Comparison of ENCODE assay signal across 15 mouse cellular contexts in genomic region chr7:130335440-130336051, GRCm38 (mm10).
DNase-seq lines count a peak whose midpoint lies in the region; ATAC-seq and TF ChIP-seq lines count a peak whose summit lies in the region.
"Had no signal": no experiment of that assay in that cellular context is flagged by ENCODE, and none has a peak within 500 bp of the region (broad histone marks: within the 10 kb centered on the region; RNA-seq: fewer than 3 reads in every experiment).

No protein-coding gene starts in this region.

- peak overlapping the region; percentile 57 for H3K27ac ChIP-seq in intestine, embryonic 14.5 days (ENCODE audit: low read depth)
- H3K27ac ChIP-seq in intestine, postnatal 0 days (ENCODE audit: low read depth, low read length), result no peak overlapping the region
- H3K27ac ChIP-seq in kidney, embryonic 14.5 days (ENCODE audit: low read depth, low read length), result peak overlapping the region; percentile 82
- no peak overlapping the region for H3K27ac ChIP-seq in forebrain, postnatal 0 days (ENCODE audit: low read depth, low read length)
- H3K27ac ChIP-seq: embryonic facial prominence, embryonic 13.5 days; gastrocnemius, adult 2 months; heart, embryonic 10.5 days; limb, embryonic 13.5 days had no signal

- H3K9ac ChIP-seq in intestine, embryonic 14.5 days (ENCODE audit: low read length), result no peak overlapping the region
- no peak overlapping the region for H3K9ac ChIP-seq in intestine, postnatal 0 days (ENCODE audit: low read depth, low read length)
- H3K9ac ChIP-seq in kidney, embryonic 14.5 days (ENCODE audit: low read depth, low read length), result no peak overlapping the region
- no peak overlapping the region for H3K9ac ChIP-seq in forebrain, postnatal 0 days
- H3K9ac ChIP-seq: embryonic facial prominence, embryonic 13.5 days; limb, embryonic 13.5 days had no signal

- H3K4me2 ChIP-seq in intestine, embryonic 14.5 days (ENCODE audit: low read length), result no peak overlapping the region
- H3K4me2 ChIP-seq in intestine, postnatal 0 days (replicated peaks; ENCODE audit: low read depth), result no peak overlapping the region
- H3K4me2 ChIP-seq in kidney, embryonic 14.5 days (replicated peaks; ENCODE audit: low read depth, low read length), result no peak overlapping the region
- H3K4me2 ChIP-seq in forebrain, postnatal 0 days (ENCODE audit: low read depth), result no peak overlapping the region
- H3K4me2 ChIP-seq: embryonic facial prominence, embryonic 13.5 days; limb, embryonic 13.5 days had no signal

- no peak overlapping the region for H3K4me3 ChIP-seq in intestine, embryonic 14.5 days (ENCODE audit: low read depth, low read length)
- no peak overlapping the region for H3K4me3 ChIP-seq in intestine, postnatal 0 days (ENCODE audit: low read depth, low read length)
- H3K4me3 ChIP-seq in kidney, embryonic 14.5 days (ENCODE audit: low read length), result no peak overlapping the region
- no peak overlapping the region for H3K4me3 ChIP-seq in forebrain, postnatal 0 days (ENCODE audit: low read depth, low read length)
- H3K4me3 ChIP-seq: embryonic facial prominence, embryonic 13.5 days; gastrocnemius, adult 2 months; heart, embryonic 10.5 days; limb, embryonic 13.5 days; megakaryocyte, embryonic 14.5 days had no signal

- peak; percentile 81 for ATAC-seq in intestine, embryonic 14.5 days (replicated peaks; ENCODE audit: low FRiP score, low TSS enrichment, low read depth)
- no peak for ATAC-seq in intestine, postnatal 0 days
- peak; percentile 92 for ATAC-seq in kidney, embryonic 14.5 days (ENCODE audit: low FRiP score, low TSS enrichment)
- no peak for ATAC-seq in forebrain, postnatal 0 days

- no peaks in the 10 kb centered on the region; the same call in 1 of the 2 replicates for H3K4me1 ChIP-seq in intestine, embryonic 14.5 days (replicated peaks; ENCODE audit: control insufficient read depth, insufficient read depth, low read length)
- H3K4me1 ChIP-seq in intestine, postnatal 0 days (replicated peaks; ENCODE audit: control insufficient read depth, insufficient read depth, low read length), result no peaks in the 10 kb centered on the region
- peaks cover 5% of the 10 kb centered on the region; the same call in 1 of the 2 replicates for H3K4me1 ChIP-seq in kidney, embryonic 14.5 days (ENCODE audit: control insufficient read depth, insufficient read depth, low read length)
- H3K4me1 ChIP-seq in forebrain, postnatal 0 days (ENCODE audit: insufficient read depth), result no peaks in the 10 kb centered on the region
- H3K4me1 ChIP-seq: heart, embryonic 10.5 days; megakaryocyte, embryonic 14.5 days had no signal

- no peak for TF ChIP-seq CTCF in intestine, postnatal 0 days (IDR thresholded peaks at IDR 0.05; ENCODE audit: low read depth)
- no peak for TF ChIP-seq CTCF in forebrain, postnatal 0 days (IDR thresholded peaks at IDR 0.05; ENCODE audit: low read depth)

- WGBS in intestine, embryonic 14.5 days, result 30% methylated on average over 4 of the region's 4 CpGs
- whole genome bisulfite sequencing in intestine, postnatal 0 days, result 20% methylated on average over 4 of the region's 4 CpGs
- 22% methylated on average over 4 of the region's 4 CpGs for WGBS in kidney, embryonic 14.5 days
- 47% methylated on average over 4 of the region's 4 CpGs for WGBS in forebrain, postnatal 0 days

- H3K9me3 ChIP-seq in intestine, embryonic 14.5 days (ENCODE audit: control insufficient read depth, low read length), result no peaks in the 10 kb centered on the region
- H3K9me3 ChIP-seq in intestine, postnatal 0 days (ENCODE audit: control insufficient read depth), result no peaks in the 10 kb centered on the region
- no peaks in the 10 kb centered on the region for H3K9me3 ChIP-seq in kidney, embryonic 14.5 days (ENCODE audit: control insufficient read depth, low read length)
- H3K9me3 ChIP-seq in forebrain, postnatal 0 days (ENCODE audit: low read length), result no peaks in the 10 kb centered on the region
- H3K9me3 ChIP-seq: embryonic facial prominence, embryonic 13.5 days; heart, embryonic 10.5 days; limb, embryonic 13.5 days had no signal

- no peaks in the 10 kb centered on the region for H3K27me3 ChIP-seq in intestine, embryonic 14.5 days (replicated peaks; ENCODE audit: control insufficient read depth, insufficient read depth, low read length)
- H3K27me3 ChIP-seq in intestine, postnatal 0 days (replicated peaks; ENCODE audit: control insufficient read depth, insufficient read depth, low read length), result no peaks in the 10 kb centered on the region
- no peaks in the 10 kb centered on the region for H3K27me3 ChIP-seq in kidney, embryonic 14.5 days (ENCODE audit: control insufficient read depth, insufficient read depth, low read length)
- no peaks in the 10 kb centered on the region for H3K27me3 ChIP-seq in forebrain, postnatal 0 days (ENCODE audit: insufficient read depth, low read length)
- H3K27me3 ChIP-seq: embryonic facial prominence, embryonic 13.5 days; limb, embryonic 13.5 days had no signal

- no peak for DNase-seq in intestine, embryonic 14.5 days (ENCODE audit: low spot score)
- peak; percentile 41 for DNase-seq in embryo, embryonic 11 days
- peak; percentile 65 for DNase-seq in mesoderm, embryonic 11.5 days (ENCODE audit: low read depth, low spot score)
- DNase-seq in gastrocnemius, postnatal 10 days, result no peak
- DNase-seq in forebrain, postnatal 0 days, result no peak
- no peak for DNase-seq in heart, postnatal 25 days (ENCODE audit: low spot score)
- DNase-seq: cerebellum, postnatal 10 days; gastrocnemius, adult 2 months; heart, postnatal 36 days had no signal

- H3K36me3 ChIP-seq in intestine, embryonic 14.5 days (ENCODE audit: control insufficient read depth, insufficient read depth, low read length), result no peaks in the 10 kb centered on the region
- no peaks in the 10 kb centered on the region for H3K36me3 ChIP-seq in intestine, postnatal 0 days (ENCODE audit: control insufficient read depth, insufficient read depth)
- H3K36me3 ChIP-seq in kidney, embryonic 14.5 days (ENCODE audit: control insufficient read depth, insufficient read depth, low read length), result no peaks in the 10 kb centered on the region
- no peaks in the 10 kb centered on the region for H3K36me3 ChIP-seq in forebrain, postnatal 0 days (ENCODE audit: insufficient read depth)
- H3K36me3 ChIP-seq: embryonic facial prominence, embryonic 13.5 days; heart, embryonic 10.5 days; limb, embryonic 13.5 days had no signal

- intact Hi-C loops in heart, postnatal 25 days (cut with DNase I), result no loop called here

Comparison
In these comparisons a context has a peak if more than half of its experiments do, and no peak if none do; other contexts are left out.
1. ATAC-seq: peak in intestine, embryonic 14.5 days (single experiment) and kidney, embryonic 14.5 days (single experiment); none in intestine, postnatal 0 days (single experiment) and forebrain, postnatal 0 days (single experiment).
2. H3K27ac ChIP-seq: peak in intestine, embryonic 14.5 days (single experiment) and kidney, embryonic 14.5 days (single experiment); none in intestine, postnatal 0 days (single experiment) and forebrain, postnatal 0 days (single experiment).
3. DNase-seq: peak in embryo, embryonic 11 days (single experiment) and mesoderm, embryonic 11.5 days (single experiment); none in intestine, embryonic 14.5 days (single experiment), gastrocnemius, postnatal 10 days (single experiment), forebrain, postnatal 0 days (single experiment) and heart, postnatal 25 days (single experiment).